Mouse (Mus musculus) right cerebral cortex, postnatal 10 days (tissue): ENCODE measurements around the gene Hmgb2.
A peak's percentile ranks its signal among the peaks of the same experiment; 100 is the strongest.

Source experiments
- DNase-seq, 2 experiments: peaks; one replicate each; pipeline ENCODE4 v3.0.0; 2021; ENCODE audit warnings: low spot score in 2 of 2

Gene Hmgb2

DNA sequence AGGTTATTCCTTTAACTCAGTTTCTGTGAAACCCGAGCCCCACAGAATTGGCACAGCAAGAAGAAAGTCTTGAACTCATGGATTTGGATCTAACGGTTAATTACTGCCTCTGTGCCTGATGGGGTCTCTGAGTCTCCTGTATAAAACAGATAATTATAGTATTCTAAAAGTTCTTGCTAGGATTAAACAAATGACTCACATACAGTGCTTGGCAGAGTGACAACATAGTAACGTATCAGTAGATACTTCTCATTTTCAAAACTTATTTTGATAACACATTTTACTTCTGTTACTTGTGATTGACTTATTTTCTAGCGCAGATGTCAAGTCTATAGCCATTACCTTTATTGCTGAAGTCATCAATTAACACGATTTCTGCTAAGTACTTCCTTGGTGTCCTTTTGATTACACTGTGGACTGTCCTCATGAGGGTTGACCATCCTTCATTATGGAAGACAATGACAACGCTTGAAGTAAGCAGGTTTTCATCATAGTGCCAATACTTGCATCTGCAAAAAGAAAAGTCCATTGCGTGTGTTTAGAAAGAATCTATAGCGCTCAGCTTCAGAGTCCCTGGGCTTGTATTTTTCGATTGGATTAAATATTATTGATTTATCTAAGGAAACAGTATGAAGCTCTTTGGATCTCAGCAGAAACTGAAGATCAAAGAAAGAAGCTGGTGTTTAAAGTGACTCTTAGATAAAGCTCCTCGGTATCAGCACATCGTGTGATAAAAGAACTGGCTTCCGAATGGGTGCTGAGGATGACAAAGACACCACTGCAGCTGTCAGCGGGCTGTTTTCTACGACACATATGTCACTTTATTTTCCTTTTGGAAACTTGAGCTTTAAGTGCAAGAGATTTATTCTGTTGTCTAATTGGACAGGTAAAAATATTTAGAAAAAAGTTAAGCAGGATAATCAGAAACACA lies 40.7 kb downstream of the Hmgb2 start:
- DNase-seq = no peak

GRCm38 (mm10) chr8:57560926-57561325 lies 49.2 kb downstream of the Hmgb2 start:
- no peak for DNase-seq

DNA sequence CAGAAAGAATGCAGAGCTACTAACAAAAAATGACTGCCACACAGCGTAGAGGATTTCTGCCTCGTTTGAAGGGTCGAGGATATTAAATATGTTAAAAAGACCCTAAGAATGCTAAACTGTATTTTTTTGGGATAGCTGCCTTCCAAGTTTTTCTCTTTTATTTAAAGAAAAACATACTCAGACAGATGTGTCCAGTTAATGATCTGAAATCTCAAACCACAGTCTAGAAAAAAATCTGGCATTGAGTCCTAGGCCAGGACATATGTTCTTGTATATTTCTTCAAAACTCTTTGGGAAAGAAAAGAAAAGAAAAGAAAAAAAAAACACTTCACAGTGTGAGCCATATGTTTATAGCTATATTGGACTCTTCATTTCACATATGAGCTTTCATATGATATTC lies 51.0 kb downstream of the Hmgb2 start:
- no peak for DNase-seq

DNA sequence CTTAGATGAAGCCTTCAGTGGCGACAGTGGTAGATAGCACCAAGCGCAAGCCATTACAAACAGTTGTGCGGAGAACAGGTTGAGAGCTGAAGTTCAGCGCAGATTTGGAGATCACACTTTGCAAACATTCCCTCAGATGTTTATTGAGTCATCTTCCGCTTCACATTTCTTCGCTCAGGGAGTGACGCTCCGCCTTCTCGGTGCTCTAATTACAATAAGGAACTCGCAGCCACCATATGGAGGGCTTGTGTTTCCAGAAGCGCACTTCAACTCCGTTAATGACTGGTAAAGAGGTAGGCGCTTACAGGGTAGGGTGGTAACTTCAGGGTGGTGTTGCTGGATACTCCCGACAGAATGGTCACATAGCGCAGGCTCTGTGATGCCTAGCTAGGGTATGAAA lies 52.0 kb downstream of the Hmgb2 start:
- peak in 1 of 2 experiments; percentile 33 for DNase-seq

GRCm38 (mm10) chr8:57565039-57565438 lies 53.3 kb downstream of the Hmgb2 start:
- no peak for DNase-seq
